Mouse (Mus musculus) stomach, postnatal 0 days (tissue): ENCODE results near the gene Gna11.

Experiments
- CTCF ChIP-seq: IDR thresholded peaks from 2 replicates; pipeline ENCODE4 v1.5.1; 2016; ENCODE audit warnings: antibody characterized with exemption, low read depth, mild to moderate bottlenecking, moderate library complexity
- EP300 ChIP-seq: optimal IDR thresholded peaks from 2 replicates; pipeline ENCODE3; 2016; ENCODE audit warnings: antibody characterized with exemption

- TF ChIP-seq CTCF = no peak
- TF ChIP-seq EP300 = no peak
Measured at GRCm38 (mm10) chr10:81519978-81520365, 25.0 kb downstream of the Gna11 start.
